Mouse (Mus musculus): ENCODE measurements around the gene Mfap3.

DNA sequence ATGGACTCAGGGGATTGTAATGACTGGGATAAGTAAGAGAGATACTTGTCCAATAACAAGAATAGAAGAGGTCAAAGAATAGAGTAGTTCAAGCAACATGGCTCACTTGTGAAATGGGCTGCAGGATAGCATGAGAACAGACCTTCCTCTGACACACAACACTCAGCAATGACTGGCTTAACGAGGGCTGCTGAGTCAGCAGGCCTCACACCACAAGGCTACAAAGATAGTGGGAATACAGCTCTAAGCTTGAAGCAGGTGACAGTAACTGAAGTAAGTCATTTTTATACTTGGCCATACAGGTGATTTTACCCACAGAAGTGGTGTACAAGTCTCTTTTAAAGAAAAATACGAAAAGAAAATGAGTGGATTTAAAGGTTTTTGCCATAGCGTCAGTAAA is 7.4 kb downstream of the Mfap3 start:
- TF ChIP-seq CTCF (IDR thresholded peaks at IDR 0.05; ENCODE audit: low read depth, low read length) (no peak), EP300 (IDR thresholded peaks at IDR 0.05; ENCODE audit: insufficient read depth, low read depth, low read length) (no peak), POLR2A (IDR thresholded peaks at IDR 0.05; ENCODE audit: insufficient read depth, low read length) (no peak)

All from ES-Bruce4 (cell line).